Mouse (Mus musculus): ENCODE measurements around the gene Hrh1. TPM values are rescaled to one million over a fixed set of nuclear protein-coding genes. Genes with fewer than 3 reads are reported as not detected.
"Not testable (repeated sequence)": the region's sequence is repeated elsewhere in the genome, so short reads cannot be mapped to it uniquely, and the experiment has no call there.

Hrh1 gene
- total RNA-seq, 2 experiments from 2014 or later, result 21.4 to 27.1 TPM

- DNase-seq (ENCODE audit: low spot score in 2 of 2), result peak; percentile 76 to 97
- intact Hi-C loops (cut with DNase I), result loop anchor here (1.0 to 5.0 kb wide), 3 partner anchors 24 to 82 kb away; partner anchors contain the start of gene Hrh1
Measured at GRCm38 (mm10) chr6:114448888-114449287, 51.2 kb downstream of the Hrh1 start.

GRCm38 (mm10) chr6:114455267-114455666, 57.5 kb downstream of the Hrh1 start:
- DNase-seq (ENCODE audit: low spot score in 2 of 2), result no peak
- intact Hi-C loops (cut with DNase I), result no loop called here

- no peak for DNase-seq (ENCODE audit: low spot score in 2 of 2)
- intact Hi-C loops (cut with DNase I), result no loop called here
Measured at GRCm38 (mm10) chr6:114456255-114457042, 58.7 kb downstream of the Hrh1 start.

- intact Hi-C loops (cut with DNase I), result no loop called here
Measured at GRCm38 (mm10) chr6:114457299-114457698, 59.6 kb downstream of the Hrh1 start.

GRCm38 (mm10) chr6:114458191-114458590, 60.5 kb downstream of the Hrh1 start:
- intact Hi-C loops (cut with DNase I), result loop anchor here (2.0 kb wide), 1 partner anchor 111 kb away; no protein-coding TSS in a partner anchor
- DNase-seq (ENCODE audit: low spot score in 2 of 2), result peak in 1 of 2 experiments; percentile 60

More at GRCm38 (mm10) chr6:114457299-114457698, 59.6 kb downstream of the Hrh1 start:
- no peak for DNase-seq (ENCODE audit: low spot score in 2 of 2)

- intact Hi-C loops (cut with DNase I), result loop anchor here (2.0 to 10.0 kb wide), 3 partner anchors 113 to 365 kb away; no protein-coding TSS in a partner anchor
- DNase-seq (ENCODE audit: low spot score in 2 of 2), result no peak
Measured at GRCm38 (mm10) chr6:114459969-114460368, 62.2 kb downstream of the Hrh1 start.

- DNase-seq (ENCODE audit: low spot score in 2 of 2), result no peak
- intact Hi-C loops (cut with DNase I), result loop anchor here (5.0 to 10.0 kb wide), 2 partner anchors 236 to 367 kb away; no protein-coding TSS in a partner anchor
Measured at GRCm38 (mm10) chr6:114461536-114461935, 63.8 kb downstream of the Hrh1 start.

GRCm38 (mm10) chr6:114462747-114463146, 65.0 kb downstream of the Hrh1 start:
- intact Hi-C loops (cut with DNase I), result loop anchor here (5.0 to 10.0 kb wide), 2 partner anchors 235 to 368 kb away; no protein-coding TSS in a partner anchor
- peak in 1 of 2 experiments; percentile 56 for DNase-seq (ENCODE audit: low spot score in 2 of 2)

GRCm38 (mm10) chr6:114473541-114473940, 75.8 kb downstream of the Hrh1 start:
- DNase-seq (ENCODE audit: low spot score in 2 of 2), result no peak
- intact Hi-C loops (cut with DNase I), result no loop called here

GRCm38 (mm10) chr6:114474059-114474458, 76.3 kb downstream of the Hrh1 start:
- peak in 1 of 2 experiments; percentile 53 for DNase-seq (ENCODE audit: low spot score in 2 of 2)
- intact Hi-C loops (cut with DNase I), result no loop called here

- peak; percentile 20 to 73 for DNase-seq (ENCODE audit: low spot score in 2 of 2)
- intact Hi-C loops (cut with DNase I), result no loop called here
Measured at GRCm38 (mm10) chr6:114474911-114475310, 77.2 kb downstream of the Hrh1 start.

GRCm38 (mm10) chr6:114478771-114479170, 81.0 kb downstream of the Hrh1 start:
- intact Hi-C loops (cut with DNase I), result no loop called here
- DNase-seq (ENCODE audit: low spot score in 2 of 2), result peak in 1 of 2 experiments; percentile 36

- no peak for DNase-seq (ENCODE audit: low spot score in 2 of 2)
- intact Hi-C loops (cut with DNase I), result no loop called here
Measured at GRCm38 (mm10) chr6:114479644-114480410, 82.1 kb downstream of the Hrh1 start.

GRCm38 (mm10) chr6:114489371-114489770, 91.6 kb downstream of the Hrh1 start:
- DNase-seq (ENCODE audit: low spot score in 2 of 2), result no peak
- intact Hi-C loops (cut with DNase I), result no loop called here

- DNase-seq (ENCODE audit: low spot score in 2 of 2); intact Hi-C loops (cut with DNase I): not testable (repeated sequence)
Measured at GRCm38 (mm10) chr6:114492588-114492987, 94.9 kb downstream of the Hrh1 start.

GRCm38 (mm10) chr6:114494987-114495386, 97.3 kb downstream of the Hrh1 start:
- peak; percentile 13 to 41 for DNase-seq (ENCODE audit: low spot score in 2 of 2)
- intact Hi-C loops (cut with DNase I), result not testable (repeated sequence)

GRCm38 (mm10) chr6:114514038-114514437, 116.3 kb downstream of the Hrh1 start:
- DNase-seq (ENCODE audit: low spot score in 2 of 2); intact Hi-C loops (cut with DNase I): not testable (repeated sequence)

GRCm38 (mm10) chr6:114528709-114529108, 131.0 kb downstream of the Hrh1 start:
- DNase-seq (ENCODE audit: low spot score in 2 of 2); intact Hi-C loops (cut with DNase I): not testable (repeated sequence)
